Mouse (Mus musculus) megakaryocyte, embryonic 14.5 days (primary cell): ENCODE data around the gene 6820408C15Rik.

Source experiments
- FLI1 ChIP-seq: IDR thresholded peaks from 2 replicates; pipeline ENCODE4 v1.6.1; 2012; ENCODE audit warnings: low read length, inconsistent platforms, mixed read lengths
- GATA1 ChIP-seq: IDR thresholded peaks from 3 replicates; pipeline ENCODE4 v1.6.1; 2012; ENCODE audit warnings: mixed read lengths, low read length, inconsistent platforms, borderline replicate concordance

- TF ChIP-seq GATA1 (no peak), FLI1 (no peak)
Observed at GRCm38 (mm10) chr2:152450241-152450640, 34.9 kb downstream of the 6820408C15Rik start.
